Mouse (Mus musculus): Measurements from ENCODE around the gene Kctd20.

- TF ChIP-seq CTCF (IDR thresholded peaks at IDR 0.05; ENCODE audit: low read depth, low read length), result no peak
- no peak for TF ChIP-seq POLR2A (IDR thresholded peaks at IDR 0.05; ENCODE audit: borderline replicate concordance, low read depth, low read length)
Measured at GRCm38 (mm10) chr17:28943740-28944139, 8.0 kb upstream of the Kctd20 start, which contains the start of gene Pxt1.

Data from bone marrow macrophage, adult 2 months (primary cell).